8 mouse cellular contexts compared by ENCODE assay signal in genomic region chr3:141601072-141601549, GRCm38 (mm10).
DNase-seq lines count a peak whose midpoint lies in the region; ATAC-seq lines count a peak whose summit lies in the region.
"Had no signal": no experiment of that assay in that cellular context is flagged by ENCODE, and none has a peak within 500 bp of the region (broad histone marks: within the 10 kb centered on the region; RNA-seq: fewer than 3 reads in every experiment).

No protein-coding gene starts in this region.

- H3K36me3 ChIP-seq in forebrain, embryonic 13.5 days (ENCODE audit: poor library complexity, severe bottlenecking) = no peaks in the 10 kb centered on the region
- no peaks in the 10 kb centered on the region for H3K36me3 ChIP-seq in midbrain, embryonic 13.5 days

- intact Hi-C loops in heart, postnatal 10 days (cut with DNase I) = no loop called here

- H3K9ac ChIP-seq in forebrain, embryonic 13.5 days = no peak overlapping the region
- no peak overlapping the region for H3K9ac ChIP-seq in midbrain, embryonic 13.5 days (replicated peaks)
- H3K9ac ChIP-seq: lung, embryonic 14.5 days had no signal

- peaks cover 9% of the 10 kb centered on the region; the same call in 1 of the 2 replicates for H3K4me1 ChIP-seq in forebrain, embryonic 13.5 days
- H3K4me1 ChIP-seq in midbrain, embryonic 13.5 days (replicated peaks) = peaks cover 21% of the 10 kb centered on the region

- no peak overlapping the region for H3K27ac ChIP-seq in forebrain, embryonic 13.5 days
- no peak overlapping the region for H3K27ac ChIP-seq in midbrain, embryonic 13.5 days

- H3K4me2 ChIP-seq in forebrain, embryonic 13.5 days = no peak overlapping the region
- H3K4me2 ChIP-seq in midbrain, embryonic 13.5 days (replicated peaks) = no peak overlapping the region
- H3K4me2 ChIP-seq: lung, embryonic 14.5 days had no signal

- no peaks in the 10 kb centered on the region for H3K9me3 ChIP-seq in forebrain, embryonic 13.5 days (replicated peaks)
- H3K9me3 ChIP-seq in midbrain, embryonic 13.5 days = no peaks in the 10 kb centered on the region

- WGBS in forebrain, embryonic 13.5 days = 23% methylated on average over 6 of the region's 6 CpGs
- 12% methylated on average over 6 of the region's 6 CpGs for WGBS in midbrain, embryonic 13.5 days

- ATAC-seq in forebrain, embryonic 13.5 days = peak; percentile 82
- ATAC-seq in midbrain, embryonic 13.5 days = peak; percentile 86

- peaks cover 5% of the 10 kb centered on the region; the same call in 1 of the 2 replicates for H3K27me3 ChIP-seq in forebrain, embryonic 13.5 days
- H3K27me3 ChIP-seq in midbrain, embryonic 13.5 days = 0 out of 2 replicates have a peak, but pooled peaks cover 8% of the 10 kb centered on the region

- H3K4me3 ChIP-seq in forebrain, embryonic 13.5 days = no peak overlapping the region
- H3K4me3 ChIP-seq in midbrain, embryonic 13.5 days (replicated peaks) = no peak overlapping the region

- peak; percentile 36 for DNase-seq in Muller cell, postnatal 12 days (ENCODE audit: inconsistent ontology term)
- DNase-seq in cerebellum, adult 11-12 months = peak; percentile 76
- DNase-seq in heart, postnatal 4 days = no peak
- DNase-seq in heart, postnatal 10 days = no peak
- no peak for DNase-seq in kidney, adult 8-10 months
- DNase-seq: lung, embryonic 14.5 days had no signal

Comparison
In these comparisons a context has a peak if more than half of its experiments do, and no peak if none do; other contexts are left out.
1. DNase-seq: peak in Muller cell, postnatal 12 days (single experiment) and cerebellum, adult 11-12 months (single experiment); none in heart, postnatal 4 days (single experiment), heart, postnatal 10 days (0 of 2) and kidney, adult 8-10 months (0 of 2).